Mouse (Mus musculus) c-Kit-positive CD71-positive TER-119-negative erythroid progenitor cells, embryonic 14.5 days (primary cell): Measurements from ENCODE around the gene Ncln.
A peak's percentile ranks its signal among the peaks of the same experiment; 100 is the strongest.

Experiments used
- DNase-seq: peaks from one replicate; pipeline ENCODE4 v3.0.0-alpha.2; 2013; ENCODE audit warnings: low read depth

The Ncln gene

DNA sequence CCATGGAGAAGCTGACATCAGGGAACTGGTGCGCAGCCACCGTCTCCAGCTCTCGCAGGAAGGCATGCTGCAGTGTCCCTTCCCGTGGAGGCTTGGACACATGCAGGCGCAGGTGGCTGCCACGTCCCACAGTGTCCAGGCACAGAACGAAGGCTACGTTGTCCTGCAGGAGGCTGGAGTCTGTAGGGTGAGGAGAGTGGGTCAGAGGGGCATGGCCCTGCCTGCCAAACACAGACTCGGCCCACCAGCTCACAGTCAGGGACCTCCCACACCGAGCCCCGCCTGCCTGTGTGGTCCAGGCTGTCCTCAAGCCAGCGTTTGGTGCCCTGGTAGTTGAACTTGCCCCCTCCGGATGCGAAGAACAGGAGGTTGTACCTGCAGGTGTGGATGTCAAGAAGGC lies 6.3 kb downstream of the Ncln start:
- no peak for DNase-seq

DNA sequence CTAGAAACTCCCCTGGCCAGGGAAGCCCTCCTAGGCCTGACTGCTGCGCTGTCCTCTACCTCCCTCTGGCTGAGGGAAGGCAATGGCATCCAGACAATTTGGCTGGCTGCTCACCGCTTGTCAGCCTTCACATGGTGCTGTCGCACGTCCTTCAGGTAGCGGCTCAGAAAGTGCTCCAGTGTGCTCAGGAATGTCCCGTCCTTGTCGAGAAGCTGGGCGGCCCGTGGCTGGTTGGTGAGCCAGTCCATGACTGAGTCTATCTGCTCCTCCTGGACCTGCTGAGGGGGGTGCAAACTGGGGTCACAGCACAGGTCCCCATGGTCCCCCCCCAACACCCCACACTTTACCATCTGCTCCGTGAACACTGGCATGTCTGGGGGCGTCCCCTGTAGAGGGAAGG lies 8.1 kb downstream of the Ncln start:
- DNase-seq: no peak

DNA sequence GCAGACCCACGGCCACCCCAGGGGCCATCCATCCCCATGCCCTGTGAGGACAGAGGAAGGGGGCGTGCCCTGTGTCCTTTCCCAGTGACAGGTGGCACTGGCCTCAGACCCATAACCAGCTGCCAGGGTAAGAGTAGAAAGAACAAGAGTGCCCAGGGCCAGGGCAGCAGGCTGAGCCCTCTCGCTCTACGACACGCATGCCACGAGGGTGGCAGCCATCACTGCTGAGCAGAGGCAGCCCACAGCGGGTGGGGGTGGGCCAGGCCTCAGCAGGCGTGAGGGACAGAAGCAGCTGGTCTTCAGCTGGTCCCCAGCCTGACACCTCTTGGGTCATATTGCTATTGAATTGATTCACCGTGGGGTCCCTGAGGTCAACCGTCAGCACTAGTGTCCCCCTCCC lies 9.7 kb downstream of the Ncln start:
- DNase-seq: no peak

DNA sequence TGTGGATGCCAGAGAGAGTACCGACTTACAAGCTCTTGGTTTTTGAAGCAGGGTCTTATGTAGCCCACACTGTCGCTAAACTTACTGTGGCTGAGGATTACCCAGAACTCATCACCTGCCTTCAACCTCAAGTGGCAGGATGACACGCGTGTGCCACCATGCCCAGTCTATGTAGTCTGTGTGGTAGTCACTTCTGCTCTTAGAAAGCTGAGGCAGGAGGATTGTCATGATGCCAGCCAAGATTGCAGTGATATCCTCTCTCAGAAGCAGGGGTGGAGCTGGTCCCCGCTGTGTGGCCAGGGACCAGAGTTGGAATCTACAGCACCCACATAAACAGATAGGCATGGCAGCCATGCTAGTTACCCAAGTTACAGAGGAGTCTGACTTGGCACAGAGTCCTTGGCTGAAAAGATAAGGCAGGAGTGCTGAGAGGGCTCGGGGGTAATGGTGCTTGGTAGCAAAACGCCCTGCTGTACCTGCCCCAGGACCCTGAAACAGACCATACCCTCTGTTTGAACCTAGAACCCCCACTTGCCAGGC lies 10.6 kb downstream of the Ncln start:
- DNase-seq: no peak

DNA sequence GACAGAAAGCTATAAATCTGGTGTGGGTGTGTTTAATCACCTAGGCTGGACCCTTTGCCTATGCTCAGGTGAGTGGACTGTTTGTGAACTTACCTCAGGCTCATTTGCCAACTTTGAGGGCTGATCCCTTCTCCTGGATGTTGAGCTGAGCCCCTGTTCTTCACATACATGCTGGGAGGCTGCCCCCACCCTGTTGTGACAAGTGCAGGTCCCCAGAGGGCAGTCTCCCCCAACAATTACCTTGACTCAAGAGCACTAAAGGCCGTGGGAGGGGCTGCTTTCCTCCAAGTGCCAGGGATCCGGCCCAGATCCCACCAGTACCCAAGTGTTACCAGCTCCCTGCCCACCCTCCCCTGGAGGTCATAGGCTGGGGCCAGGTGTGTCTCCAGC lies 11.1 kb downstream of the Ncln start:
- no peak for DNase-seq

DNA sequence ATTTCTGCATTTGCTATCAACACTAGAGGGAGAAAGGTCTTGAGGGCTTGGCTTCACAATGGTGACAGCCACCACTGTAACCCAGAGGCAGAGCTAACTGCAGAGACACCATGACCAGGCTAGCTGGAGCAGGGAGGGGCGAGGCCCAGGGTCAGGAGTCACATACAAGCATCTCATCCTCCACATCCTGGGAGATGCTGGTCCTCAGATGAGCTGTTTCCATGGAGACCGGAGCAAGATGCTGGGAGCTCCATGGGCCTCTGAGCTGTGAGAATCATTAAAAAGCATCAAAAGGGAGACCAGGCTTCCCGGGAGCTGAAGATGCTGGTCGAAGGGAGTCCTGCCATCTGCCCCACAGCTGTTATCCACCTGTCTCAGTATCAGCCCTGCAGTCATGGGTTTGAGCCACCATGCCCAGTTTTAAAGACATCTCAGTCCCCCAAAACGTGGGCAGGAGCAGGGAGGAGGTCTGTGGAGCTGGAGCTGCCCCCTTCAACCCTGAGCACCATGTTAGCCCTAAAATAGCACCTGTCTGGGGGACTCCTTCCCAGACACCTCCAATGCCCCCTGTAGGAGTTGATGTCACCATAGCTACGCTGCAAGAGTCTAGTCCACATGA lies 11.6 kb downstream of the Ncln start:
- DNase-seq: no peak

DNA sequence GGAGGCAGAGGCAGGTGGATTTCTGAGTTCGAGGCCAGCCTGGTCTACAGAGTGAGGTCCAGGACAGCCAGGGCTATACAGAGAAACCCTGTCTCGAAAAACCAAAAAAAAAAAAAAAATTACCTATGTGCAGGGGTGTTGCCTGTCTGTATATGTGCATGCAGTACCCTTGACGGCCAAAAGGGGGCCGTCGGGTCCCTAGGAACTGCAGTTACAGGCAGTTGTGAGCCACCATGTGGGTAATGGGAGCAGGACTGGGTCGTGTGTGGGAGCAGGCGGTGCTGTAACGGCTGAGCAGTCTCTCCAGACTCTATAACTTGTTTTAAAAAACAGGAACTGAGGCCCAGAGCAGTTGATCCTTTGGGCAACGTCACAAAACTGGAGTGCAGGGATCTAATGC lies 12.2 kb downstream of the Ncln start:
- no peak for DNase-seq

DNA sequence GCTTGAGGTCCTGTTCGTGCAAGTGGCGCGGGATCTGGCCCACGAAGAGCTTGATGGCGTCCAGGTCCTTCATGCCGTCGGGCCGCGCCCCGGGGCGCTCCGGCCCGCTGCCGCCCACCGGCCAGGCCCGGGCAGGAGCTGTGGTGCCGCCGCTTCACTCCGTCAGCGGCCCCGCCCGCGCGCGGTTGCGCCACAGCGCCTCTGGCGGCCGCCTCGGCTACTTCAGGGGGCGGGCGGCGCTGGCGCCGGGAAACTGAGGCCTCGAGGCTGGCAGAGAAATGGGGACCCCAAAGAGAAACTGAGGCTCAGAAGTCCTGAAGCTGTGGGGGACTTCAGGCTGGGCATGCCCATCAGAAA lies 13.7 kb downstream of the Ncln start, which contains the start of gene Celf5:
TSS of gene Celf5 (minus strand) at position 177 of the 357 bp plus-strand sequence.
- no peak for DNase-seq

DNA sequence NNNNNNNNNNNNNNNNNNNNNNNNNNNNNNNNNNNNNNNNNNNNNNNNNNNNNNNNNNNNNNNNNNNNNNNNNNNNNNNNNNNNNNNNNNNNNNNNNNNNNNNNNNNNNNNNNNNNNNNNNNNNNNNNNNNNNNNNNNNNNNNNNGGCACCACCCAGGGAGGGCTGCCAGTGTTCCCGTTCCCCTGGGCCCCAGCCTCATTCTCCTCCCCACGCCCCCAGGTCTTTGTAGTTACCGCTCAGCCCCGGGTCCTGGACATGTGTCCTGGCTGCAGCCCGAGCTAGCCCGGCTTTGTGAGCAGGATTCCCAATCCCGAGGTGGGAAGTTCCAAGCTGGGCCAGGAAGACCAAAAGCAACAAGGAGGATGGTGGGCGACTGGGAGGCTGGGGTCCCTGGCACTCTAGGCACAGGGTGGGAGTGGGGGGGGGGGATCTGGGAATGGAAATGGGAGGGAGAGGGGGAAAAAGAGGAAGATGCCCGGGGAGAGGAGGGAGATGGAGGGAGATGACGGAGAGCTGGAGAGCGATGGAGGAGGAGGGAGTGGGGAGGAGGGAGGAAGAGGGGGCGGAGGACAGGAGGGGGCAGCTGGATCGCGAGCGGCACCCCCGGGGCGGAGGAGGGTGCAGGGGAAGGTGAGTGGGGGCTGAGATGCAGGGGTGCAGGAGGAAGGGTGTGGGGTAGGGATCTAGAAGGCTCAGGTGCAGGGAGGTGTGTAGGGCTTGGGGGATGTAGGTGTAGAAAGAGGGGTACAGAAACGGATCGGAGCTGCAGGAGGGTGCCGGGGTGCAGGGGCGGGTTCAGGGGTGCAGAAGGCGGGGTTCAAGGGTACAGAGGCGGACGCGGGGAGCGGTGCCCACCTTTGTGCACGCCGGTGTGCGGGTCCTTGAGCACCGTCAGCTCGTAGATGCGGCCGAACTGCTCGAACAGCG lies 14.3 kb downstream of the Ncln start:
- no peak for DNase-seq

DNA sequence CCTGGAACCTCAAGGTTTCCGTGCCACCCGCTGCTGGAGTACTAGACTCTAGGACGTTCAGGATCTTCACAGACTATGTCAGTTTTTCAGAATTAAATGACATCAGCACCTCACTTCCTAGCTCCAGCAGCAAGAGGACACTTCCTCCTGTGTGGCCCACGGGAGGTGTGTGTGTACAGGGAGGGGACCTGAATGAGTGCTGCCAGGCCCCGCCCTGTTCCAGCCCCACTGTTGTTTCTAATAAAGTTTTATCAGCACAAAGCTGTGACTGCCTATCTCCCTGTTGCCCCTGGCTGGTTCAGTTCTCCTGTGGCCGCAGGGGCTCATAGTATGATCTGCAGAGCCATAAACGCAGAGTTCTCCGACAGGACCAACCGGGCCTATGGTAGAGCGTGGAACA lies 21.7 kb downstream of the Ncln start:
- no peak for DNase-seq

DNA sequence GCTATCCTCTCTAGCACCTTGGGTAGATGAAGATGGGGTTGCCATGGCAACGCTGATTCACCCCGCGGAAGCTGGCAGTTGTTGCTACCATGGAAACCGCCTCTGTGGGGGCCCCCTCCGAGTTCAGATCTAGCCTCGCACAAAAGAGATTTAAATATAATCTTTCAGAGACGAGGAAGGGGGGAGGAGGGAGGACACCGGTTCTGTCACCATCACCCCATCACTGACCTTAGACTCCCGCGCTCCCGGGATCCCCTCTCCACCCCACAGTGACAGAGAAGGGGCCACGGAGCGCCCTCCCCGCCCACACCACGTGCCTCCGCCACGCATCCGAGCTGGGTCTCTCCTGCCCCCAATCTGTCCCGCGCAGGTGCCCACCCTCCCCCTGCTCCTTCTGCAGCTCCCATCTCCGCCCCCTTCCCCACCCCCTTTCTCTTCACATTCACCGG lies 23.2 kb downstream of the Ncln start:
- DNase-seq: no peak

DNA sequence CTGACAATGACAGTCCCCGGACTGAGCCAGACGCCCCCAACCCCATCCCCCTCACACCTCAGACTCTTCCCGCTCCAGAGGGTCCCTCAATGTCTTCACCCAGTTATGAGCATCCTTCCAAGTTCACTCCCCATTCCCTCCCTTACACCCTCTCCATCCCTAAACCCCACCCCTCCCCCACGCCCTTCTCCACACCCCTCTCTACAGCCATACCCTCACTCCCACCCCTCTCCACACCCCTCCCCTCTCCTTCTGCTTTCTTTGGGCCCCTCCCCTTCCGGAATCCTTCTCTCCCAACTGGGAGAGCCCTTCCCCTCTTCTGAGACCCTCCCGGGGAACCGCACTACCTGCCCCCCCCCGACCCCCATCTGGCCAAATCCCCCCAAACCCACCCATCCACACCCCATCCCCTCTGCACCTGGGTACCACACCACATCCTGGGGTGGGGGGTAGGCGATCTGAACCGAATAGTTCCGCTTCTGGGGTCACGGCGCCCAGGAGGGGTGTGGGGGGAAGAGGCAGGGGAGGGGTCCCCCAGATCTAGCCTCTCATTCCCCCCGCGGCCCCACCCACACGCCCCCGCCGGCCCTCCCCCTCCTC lies 23.7 kb downstream of the Ncln start:
- no peak for DNase-seq

DNA sequence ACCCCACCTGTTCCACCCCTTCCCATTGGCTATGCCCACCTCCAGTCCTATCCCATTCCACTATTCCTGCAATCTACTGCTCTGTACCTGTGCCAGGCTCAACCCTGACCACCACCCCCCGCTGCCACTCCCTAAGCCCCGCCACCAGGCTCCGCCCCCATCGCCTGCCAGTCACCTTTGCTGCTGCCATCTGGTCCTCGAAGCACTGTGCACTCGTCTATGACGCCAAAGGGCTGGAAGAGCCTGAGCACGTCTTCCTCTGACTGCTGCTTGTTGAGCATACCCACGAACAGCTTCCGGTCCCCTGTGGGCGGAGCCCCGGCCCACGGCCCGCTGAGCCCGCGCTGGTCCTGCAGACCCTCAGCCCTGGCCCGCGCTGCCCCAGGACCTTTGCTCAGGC lies 25.7 kb downstream of the Ncln start:
- no peak for DNase-seq

DNA sequence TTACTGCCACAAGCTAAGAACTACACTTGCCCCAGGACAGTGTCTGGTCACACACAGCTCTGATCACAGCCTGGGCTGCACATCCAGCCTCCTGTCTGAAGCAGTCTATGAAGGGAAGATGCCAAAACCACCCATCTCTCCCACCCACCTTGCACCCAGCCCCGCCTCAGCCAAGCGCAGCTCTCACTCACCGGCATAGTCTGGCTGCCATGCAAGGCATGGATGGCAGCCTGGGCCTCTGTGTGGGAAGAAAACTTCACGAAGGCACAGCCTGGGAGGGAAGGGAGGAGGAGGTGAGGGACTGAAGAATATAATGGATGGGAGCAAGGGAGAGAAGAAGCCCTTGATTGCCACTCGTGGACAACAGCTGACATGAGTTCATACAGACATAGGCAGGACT lies 26.9 kb downstream of the Ncln start:
- no peak for DNase-seq

DNA sequence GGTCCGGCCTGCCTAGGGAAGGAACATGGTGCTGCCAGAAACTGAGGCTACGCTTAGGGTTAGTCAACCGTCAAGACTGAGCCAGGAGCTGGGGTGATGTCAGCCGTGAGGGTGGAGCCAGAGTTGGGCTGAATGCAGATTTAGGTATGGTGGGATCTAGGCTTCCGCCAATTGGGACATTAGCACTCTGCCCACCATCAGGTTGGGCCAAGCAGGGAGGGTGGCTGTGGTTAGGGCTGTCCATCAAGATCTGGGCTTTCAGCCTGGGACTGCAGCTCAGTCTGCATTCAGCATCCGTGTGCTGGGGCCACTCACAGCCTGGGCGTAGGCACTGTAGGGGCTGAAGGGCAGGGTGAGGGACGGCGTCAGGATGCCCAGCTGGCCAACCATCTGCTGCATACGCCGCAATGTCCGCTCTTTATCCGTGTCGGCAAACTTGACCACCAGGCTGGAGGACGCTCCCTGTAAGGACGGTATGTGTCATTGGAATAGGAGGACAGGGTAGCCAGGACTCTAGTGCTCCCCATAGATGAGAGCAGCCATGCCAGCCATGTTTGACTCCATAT lies 28.4 kb downstream of the Ncln start:
- DNase-seq: no peak

DNA sequence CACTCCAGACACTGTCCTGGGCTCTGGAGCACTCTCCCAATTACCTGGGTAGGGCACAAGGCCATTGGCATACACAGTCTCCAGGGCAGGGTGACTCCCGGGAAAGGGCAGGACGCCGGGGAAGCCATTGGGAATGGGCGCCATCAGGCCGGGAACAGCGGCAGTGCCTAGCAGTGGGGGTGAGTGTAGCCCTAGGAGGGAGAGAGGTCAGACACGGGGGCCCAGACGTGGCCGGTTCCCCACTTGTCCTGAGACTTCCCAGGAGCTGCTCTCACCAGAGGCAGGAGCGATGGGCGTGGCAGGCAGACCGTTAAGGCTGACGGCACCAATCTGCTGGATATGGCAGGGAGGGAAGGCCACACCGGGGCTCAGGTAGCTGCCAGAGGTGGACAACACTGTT lies 29.3 kb downstream of the Ncln start:
- no peak for DNase-seq

DNA sequence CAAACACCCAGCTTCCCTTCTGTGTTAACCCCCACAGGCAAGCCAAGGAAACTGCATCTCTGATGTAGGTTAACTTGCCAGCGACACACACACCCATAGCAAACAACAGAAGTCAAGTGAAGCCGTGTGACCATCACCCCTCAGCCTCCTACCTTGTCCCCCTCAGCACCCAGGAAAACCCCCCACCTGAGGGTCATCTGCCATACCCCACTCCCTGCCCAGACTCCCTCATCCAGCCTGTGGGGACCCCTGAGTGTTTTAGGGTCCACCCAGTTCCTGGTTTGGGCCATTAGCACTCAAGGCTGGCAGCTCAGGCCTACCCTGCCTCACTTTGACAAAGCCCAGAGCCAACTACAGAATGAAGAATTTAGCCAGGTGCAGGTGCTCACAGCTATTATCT lies 30.1 kb downstream of the Ncln start:
- DNase-seq: no peak

DNA sequence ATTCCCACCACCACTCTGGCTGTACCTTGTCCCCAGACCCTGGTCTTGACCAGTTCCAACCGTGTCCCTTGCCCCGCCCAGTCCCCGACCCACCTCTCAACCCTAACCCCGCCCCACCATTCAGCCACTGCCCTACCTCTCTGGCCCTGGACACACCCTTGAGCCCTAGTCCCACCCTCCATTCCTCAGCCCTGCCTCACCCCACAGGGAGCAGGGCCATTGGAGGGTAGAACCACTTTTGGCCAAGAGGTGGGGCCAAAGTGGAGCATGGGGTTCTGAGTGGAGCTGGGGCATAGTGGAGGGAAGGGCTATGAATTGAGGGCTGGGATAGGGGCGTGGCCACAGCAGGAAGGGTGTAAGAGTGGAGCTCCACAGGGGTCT lies 30.9 kb downstream of the Ncln start:
- DNase-seq: no peak

DNA sequence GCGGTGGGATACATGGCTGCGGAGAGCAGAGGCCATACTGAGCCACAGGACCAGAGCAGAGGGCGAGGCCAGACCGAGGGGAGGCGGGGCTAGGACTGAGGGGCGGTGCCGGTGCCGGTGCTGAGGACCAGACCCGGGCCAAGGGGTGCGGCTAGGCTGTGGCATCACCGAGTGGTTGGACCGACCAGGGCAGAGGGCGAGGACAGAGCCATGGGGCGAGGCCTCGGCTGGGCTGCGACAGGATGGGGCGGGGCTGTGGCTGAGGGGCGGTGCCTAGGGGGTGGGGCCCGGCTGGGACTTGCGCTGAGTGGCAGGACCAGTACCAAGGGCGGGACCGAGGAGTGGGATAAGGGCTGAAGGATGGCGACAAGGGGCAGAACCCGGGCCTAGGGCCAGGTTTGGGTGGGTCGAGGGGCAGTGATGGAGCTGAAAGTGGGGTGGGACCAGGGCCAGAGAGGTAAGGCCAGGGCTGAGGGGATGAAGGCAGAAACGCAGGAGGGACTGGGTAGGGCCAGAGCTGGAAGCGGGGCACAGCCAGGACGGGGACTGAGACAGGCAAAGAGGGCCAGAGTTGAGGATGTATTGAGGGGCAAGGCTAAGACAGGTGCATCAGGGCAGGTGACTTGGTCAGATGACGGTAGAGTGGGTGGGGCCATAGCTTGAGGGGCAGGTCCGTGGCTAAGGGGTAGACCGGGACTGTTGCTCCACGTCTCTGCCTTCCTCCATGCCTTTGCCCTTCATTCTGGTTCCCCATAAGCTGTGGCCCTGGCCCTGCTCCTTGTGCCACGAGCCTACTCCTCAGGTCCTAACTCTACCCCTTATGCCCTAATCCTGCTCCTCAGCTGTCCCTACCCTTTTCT lies 31.6 kb downstream of the Ncln start:
- DNase-seq: peak; percentile 54

DNA sequence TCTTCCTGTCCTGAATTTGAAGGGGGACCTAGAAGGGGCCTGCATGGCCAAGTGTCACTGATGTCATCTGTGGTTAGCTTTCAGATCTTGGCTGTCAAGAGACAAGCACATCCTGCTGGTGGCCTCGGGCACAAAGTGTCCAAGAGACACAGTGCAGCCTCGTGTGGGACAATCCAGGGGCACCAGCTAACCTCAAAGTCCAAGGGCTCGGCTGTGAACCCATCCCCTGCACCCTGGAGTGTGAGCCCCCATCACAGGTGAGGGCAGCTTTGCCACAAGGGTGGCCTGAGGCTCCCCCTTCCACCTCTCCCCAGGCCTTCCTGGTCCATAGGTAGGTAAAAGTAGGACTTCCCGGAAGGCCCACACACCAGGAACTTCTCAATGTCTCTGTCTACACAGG lies 32.7 kb downstream of the Ncln start:
- no peak for DNase-seq

DNA sequence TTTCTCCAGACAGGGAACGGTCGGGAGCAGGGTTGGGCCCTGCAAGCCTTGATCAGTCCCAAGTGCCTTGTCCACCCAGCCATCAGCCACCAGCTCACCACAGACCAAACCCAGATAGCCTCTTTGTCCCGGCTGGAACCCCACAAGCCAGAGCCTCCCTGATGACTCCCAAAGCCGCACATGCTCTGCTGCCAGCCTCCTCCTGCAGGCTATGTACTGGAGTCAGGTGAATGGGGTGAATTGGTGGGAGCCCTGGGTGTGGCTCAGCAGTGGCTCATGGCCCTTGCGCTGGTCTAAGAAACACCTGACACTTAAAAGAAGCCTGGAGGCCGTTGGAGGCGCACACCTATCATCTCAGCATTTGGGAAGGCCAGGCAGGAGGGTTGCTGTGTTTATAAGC lies 33.3 kb downstream of the Ncln start:
- DNase-seq: no peak

DNA sequence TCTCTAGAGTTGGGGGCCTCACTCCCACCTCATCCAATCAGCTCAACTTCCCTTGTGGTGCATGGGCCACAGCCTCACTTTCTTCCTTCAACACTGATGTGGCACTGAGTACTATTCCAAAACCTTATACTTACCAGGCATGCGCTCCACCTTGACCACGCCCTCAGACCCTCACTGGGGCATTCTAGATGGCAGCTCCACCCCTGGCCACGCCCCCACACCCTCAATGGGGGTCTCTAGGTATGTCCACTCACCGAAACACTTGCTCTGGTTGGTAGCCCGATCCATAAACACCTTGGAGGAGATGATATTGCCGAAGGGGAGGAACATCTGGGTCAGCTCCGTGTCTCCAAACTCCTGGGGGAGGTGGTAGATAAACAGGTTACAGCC lies 33.8 kb downstream of the Ncln start:
- no peak for DNase-seq
